Mouse (Mus musculus): Measurements from ENCODE around the gene Mbd3. TPM values are rescaled to one million over a fixed set of nuclear protein-coding genes. Genes with fewer than 3 reads are reported as not detected.

Mbd3 gene
- 112 and 119 TPM in 2 replicates for polyA plus RNA-seq (2012; rRNA removed)

DNA sequence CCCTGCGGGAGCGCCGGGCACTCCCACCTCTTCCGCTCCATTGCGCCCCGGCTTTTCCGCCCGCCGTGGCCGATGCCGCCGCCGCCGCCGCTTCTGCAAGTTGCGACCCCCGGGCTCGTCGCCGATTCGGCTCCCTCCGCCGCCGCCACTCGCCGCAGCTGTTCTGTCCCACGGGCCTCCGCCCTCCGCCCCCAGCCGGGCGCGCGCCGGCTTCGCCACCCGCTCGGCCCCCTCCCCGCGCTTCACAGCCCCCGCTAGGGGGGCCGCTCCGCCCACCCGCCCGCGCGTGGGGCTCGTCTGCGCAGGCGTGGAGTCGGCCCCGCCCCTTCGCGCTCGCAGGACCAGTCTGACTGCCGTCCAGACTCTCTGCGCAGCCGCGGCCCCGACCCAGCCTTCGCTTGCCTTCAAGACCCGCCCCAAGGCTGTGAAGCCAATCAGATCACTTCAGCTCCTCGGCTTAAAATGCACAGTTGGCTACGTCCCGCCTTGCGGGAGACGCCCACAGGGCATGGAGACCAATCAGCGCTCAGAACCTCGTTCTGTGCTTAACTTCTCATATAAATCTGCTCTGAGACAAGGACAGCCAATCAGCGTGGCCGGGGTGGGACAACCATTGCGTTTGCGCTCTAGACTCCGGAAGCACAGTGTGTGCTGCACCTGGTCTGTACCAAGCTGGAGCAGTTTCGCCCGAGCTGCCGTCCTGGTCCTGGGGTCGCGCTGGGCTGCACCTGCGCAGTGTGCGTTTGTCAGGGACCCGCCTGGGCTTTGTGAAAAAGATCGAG is at the start of gene Mbd3:
Mbd3 (minus strand) TSS at position 360 of the 782 bp plus-strand sequence.
- DNase-seq (ENCODE audit: low spot score), result peak; percentile 97

DNA sequence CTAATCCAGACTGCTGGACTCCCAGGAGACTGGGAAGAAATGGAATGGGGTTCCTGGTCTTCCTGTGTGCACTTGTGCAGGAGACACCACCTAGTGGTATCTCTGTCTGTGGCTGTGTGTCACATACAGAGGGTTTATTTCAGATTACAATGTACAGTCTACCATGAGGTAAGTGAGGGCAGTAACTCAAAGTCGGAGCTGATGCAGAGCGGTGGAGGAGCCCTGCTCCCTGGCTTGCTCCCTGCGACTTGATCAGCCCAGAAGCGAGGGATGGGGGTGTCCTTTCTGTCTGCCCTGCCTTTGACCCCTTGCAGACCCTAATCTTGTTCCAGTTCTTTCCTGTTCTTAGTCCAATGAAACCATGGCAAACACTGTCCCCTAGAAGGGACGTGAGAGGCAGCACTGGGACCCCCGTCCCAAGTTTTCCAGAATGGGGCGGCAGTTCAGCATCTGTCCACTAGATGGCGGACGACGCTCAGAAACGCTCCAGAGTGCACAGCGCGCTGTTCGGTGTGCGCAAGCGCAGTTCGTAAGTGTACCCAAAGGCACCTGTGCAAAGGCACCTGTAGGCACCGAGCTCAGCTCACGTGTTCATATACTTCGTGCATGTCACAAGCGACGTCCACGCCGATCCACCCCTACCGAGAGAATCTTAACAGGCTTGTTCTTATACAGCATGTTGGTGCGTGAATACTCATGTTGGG is 46.7 kb upstream of the Mbd3 start:
- peak; percentile 64 for DNase-seq (ENCODE audit: low spot score)

DNA sequence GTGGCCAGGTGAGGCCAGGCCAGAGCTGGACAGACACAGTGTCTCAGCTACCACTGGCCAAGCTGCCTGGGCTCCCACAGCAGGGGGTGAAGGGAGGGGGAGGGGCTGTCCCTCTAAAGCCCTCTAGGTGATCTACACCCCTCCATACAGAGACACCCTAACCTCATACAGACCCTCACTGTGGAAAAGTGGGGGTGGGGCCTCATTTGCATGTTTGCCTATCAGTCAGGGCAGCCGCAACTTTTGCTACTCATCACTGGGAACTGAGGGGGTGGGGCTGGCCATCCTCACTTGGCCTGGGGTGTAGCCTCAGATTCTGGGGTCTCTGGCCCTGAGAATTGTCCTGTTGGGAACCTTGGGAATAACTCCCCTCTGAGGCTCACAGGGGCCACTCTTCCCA is 45.7 kb upstream of the Mbd3 start:
- DNase-seq (ENCODE audit: low spot score), result no peak

DNA sequence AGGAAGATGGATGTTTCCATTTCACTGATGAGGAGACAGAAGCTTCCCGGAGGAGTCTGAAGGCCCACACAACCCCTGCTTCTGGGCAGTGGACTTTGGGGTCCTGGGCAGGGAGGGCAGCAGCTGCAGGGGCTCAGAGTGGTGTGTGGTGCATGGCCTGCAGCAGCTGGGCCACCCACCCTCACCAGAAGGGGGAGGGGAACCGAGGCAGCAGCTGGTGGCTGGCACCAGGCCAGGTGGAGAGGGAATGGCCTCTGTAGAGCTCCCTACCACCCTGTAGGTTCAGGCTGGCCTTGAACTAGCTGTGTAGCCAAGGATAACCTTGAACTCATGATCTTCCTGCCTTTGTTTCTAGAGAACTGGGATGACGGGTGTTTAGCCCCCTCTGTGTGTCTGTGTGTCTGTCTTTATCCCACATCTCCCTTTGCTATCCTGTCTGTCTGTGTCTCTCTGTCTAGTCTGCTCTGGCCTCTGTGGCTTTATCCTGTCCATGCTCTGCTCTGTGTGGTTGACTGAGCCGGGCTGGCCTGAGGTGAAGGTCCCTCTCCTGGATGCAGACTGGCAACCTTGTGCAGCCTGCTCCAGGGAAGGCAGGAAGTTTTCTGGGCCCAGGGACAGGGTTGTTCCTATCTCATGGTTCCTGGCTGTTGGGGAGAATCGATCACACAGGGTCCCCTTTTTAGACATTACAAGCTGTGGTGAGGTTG is 45.1 kb upstream of the Mbd3 start:
- DNase-seq (ENCODE audit: low spot score), result no peak

- DNase-seq (ENCODE audit: low spot score), result no peak
These were observed 44.4 kb upstream of the Mbd3 start for GRCm38 (mm10) chr10:80443575-80444278.

- no peak for DNase-seq (ENCODE audit: low spot score)
These were observed 43.6 kb upstream of the Mbd3 start for GRCm38 (mm10) chr10:80442989-80443388.

DNA sequence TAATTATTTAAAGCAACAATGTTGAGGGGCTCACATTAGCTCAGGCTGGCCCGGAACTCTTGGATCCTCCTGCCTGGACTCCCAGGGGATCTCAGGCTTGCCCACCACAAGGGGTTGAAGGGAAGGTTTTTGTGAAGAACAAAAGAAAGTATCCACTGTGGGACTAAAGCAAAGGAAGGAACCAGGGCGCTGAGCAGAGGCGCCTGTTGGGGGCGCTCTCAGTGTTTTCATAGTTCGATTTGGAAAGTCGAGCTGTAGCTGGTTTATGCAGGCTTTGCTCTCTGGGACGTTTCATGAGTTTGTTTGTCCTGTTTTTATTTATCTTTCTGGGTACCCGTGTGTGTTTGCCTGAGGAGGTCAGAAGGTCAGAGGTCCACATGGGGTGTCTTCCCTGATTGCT is 42.2 kb upstream of the Mbd3 start:
- DNase-seq (ENCODE audit: low spot score), result no peak

DNA sequence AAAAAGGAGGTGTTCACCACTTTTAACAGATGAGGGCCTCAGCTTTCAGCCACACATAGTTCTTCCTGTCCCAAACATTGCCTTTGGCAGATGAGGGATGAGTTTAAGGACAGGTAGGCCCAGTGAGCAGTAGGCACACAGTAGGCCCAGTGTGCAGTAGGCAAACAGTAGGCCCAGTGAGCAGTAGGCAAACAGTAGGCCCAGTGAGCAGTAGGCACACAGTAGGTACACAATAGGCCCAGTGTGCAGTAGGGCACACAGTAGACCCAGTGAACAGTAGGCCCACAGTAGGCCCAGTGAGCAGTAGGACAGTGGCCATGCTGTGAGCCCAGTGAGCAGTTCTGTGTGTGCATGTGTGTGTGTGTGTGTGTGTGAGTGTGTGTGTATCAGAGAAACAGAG is 40.7 kb upstream of the Mbd3 start:
- no peak for DNase-seq (ENCODE audit: low spot score)

DNA sequence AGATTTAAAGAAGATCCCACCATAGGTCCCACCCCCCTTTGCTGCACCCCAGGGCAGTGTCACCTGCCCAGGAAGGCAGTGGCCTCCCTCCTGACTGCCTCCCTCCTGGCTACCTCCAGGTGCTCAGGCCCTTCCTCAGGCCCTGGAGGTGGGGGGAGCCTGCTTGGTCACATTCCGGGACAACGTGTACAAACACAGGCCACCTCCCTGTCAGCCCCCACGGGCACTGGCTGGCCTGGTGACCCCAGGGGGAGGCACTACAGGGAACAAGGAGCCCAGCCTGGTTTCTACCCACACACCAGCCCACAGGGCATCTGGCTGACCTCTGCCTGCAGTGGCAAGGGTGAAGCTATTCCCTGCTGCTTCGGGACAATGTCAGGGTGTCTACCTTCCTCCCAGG is 38.6 kb upstream of the Mbd3 start:
- DNase-seq (ENCODE audit: low spot score), result no peak

GRCm38 (mm10) chr10:80436276-80436675 is 36.9 kb upstream of the Mbd3 start:
- DNase-seq (ENCODE audit: low spot score), result no peak

GRCm38 (mm10) chr10:80435764-80436163 is 36.4 kb upstream of the Mbd3 start:
- DNase-seq (ENCODE audit: low spot score), result no peak

GRCm38 (mm10) chr10:80434823-80435222 is 35.5 kb upstream of the Mbd3 start:
- no peak for DNase-seq (ENCODE audit: low spot score)

DNA sequence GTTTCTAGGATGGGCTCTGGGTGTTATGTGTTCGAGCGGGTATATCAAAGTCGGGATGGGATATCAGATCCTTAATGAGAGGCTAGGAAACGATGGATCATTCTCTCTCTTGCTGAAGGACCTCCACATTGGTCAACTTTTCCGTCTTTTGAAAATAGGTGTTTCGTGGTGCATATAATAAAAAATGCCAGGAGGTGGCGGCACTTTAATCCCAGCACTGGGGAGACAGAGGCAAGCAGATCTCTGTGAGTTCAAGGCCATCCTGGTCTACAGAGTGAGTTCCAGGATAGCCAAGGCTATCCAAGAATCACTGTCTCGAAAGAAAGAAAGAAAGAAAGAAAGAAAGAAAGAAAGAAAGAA is 34.9 kb upstream of the Mbd3 start:
- DNase-seq (ENCODE audit: low spot score), result no peak

DNA sequence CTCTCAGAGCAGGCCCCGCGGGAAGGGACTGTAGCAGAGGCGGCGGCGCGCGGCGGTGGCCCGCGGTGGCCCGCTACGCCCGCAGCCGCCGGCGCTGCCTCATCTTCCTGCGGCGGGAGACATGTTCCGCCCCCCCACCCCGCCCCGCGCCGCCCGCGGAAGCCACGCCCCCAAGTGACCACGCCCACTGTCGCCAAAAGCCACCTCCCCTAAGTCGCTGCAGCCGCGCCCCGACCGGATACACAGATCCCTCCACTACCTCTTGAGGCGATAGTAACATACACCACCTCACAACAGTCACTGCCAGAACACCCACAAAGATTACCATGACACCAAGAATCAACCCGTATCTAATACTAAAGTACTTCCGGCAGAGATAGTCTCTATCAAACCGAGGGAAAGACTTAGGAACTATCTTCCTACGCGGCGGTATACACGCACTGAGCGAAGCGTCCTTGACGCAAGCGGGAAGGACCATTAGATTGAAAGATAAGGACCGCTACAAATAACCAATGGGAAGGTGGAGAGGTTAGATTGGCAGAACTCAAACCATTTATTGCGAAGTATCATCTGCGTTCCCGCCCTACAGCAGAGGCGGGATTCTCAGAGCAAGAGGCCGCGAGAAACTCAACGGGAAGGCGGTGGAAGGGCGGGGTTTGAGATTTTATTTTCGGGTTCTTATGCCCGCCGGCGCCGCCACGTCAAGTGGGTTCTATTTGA is 34.3 kb upstream of the Mbd3 start, which contains the start of gene Tcf3:
Tcf3 (minus strand) TSS at position 135 of the 720 bp plus-strand sequence.
- DNase-seq (ENCODE audit: low spot score), result peak; percentile 85

DNA sequence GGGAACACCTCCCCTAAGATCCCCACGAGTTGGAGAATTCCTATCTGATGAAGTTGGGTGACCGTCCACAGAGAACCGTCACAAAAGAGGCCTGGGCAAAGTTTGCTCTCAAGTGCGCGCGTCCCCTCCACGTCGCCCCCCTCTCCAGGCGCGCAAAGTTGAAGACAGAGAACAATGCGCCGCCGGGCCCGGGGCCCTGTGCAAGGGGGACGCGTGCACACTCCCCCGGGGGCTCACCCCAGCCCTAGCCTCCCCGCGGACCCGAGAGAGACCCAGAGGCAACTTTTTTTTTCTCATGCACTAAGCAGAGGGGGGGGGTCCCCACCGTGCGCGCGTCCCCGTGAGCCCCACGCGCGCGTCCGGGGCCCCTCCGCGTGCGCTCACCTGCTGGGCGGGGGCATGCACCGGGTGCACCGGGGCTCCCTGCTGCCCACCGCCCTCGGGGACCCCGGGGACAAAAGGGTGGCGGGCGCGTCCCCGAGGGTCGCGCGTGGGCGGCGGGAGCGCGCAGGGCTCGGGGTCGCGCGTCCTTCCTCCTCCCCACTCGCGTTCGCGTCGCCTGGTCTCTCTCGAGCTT is 33.7 kb upstream of the Mbd3 start:
- no peak for DNase-seq (ENCODE audit: low spot score)

GRCm38 (mm10) chr10:80432387-80432785 is 33.0 kb upstream of the Mbd3 start:
- no peak for DNase-seq (ENCODE audit: low spot score)

GRCm38 (mm10) chr10:80431570-80432386 is 32.4 kb upstream of the Mbd3 start:
- DNase-seq (ENCODE audit: low spot score), result no peak

DNA sequence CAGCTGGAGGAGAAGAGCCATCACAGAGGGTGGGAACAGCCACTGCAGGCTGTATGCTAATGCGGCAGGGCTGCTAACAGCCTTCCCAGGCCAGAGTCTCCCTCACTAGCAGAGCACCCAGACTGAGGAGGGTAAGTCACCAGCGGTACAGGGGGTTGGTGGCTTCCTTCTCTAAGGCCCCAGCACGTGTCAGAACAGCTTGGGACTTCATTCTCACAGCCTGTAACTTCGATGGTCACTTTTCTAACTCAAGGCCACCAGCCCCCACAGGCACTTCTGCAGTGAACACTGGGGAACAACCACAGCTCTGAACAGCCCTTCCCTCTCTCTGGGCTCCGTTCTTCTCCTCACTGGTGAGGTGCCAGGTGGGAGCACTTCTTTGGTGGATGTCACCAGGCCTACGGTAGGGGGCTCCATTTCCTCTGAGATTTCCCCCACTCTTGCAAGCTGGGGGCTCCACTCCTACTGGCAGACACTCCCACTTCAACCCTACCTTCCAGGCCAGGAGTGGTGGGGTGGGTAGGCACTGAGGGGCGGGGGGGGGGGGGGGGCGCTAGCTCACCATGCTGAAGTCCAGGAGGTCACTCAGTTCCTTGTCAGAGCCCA is 31.1 kb upstream of the Mbd3 start:
- no peak for DNase-seq (ENCODE audit: low spot score)

GRCm38 (mm10) chr10:80429800-80430199 is 30.4 kb upstream of the Mbd3 start:
- no peak for DNase-seq (ENCODE audit: low spot score)

DNA sequence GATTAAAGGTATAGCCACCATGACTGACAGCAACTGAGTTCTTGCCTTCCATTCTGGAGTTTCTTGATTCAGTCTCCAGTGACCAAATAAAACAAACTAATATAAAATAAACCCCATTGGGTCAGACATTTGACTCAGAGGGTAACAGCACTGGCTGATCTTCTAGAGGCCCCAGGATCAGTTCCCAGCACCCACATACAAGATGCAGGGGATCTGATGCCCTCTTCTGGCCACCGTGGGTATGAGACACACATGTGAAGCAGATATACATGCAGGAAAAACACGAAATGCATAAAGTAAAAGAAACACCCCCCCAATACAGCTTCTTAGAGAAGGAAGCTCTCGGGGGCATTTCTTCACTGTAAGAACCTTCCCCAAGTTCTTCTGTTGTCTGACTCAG is 25.7 kb upstream of the Mbd3 start:
- no peak for DNase-seq (ENCODE audit: low spot score)

Data from urinary bladder, adult 2 months (tissue).